Mouse (Mus musculus) small intestine, adult 2 months (tissue): ENCODE measurements around the gene Erp27. TPM values are rescaled to one million over a fixed set of nuclear protein-coding genes. Genes with fewer than 3 reads are reported as not detected.

Experiments
- H3K27ac ChIP-seq: fragments of 200-500 bp; 2 replicates; pipeline ENCODE4 v1.5.1; 2012; ENCODE audit warnings: low read depth, low read length, control low read depth, inconsistent platforms; ENCODE audit not compliant: insufficient read depth
- H3K27me3 ChIP-seq: fragments of 200-500 bp; 2 replicates; pipeline ENCODE4 v1.6.1; 2012; ENCODE audit warnings: mild to moderate bottlenecking, moderate library complexity, low read length, inconsistent platforms; ENCODE audit not compliant: control insufficient read depth, insufficient read depth
- H3K36me3 ChIP-seq: fragments of 200-500 bp; 2 replicates; pipeline ENCODE4 v1.6.1; 2012; ENCODE audit warnings: mild to moderate bottlenecking, low read length, control low read depth, inconsistent platforms; ENCODE audit not compliant: control insufficient read depth, insufficient read depth
- H3K4me1 ChIP-seq: fragments of 200-500 bp; 2 replicates; pipeline ENCODE4 v1.6.1; 2012; ENCODE audit warnings: low read length, inconsistent platforms, mixed read lengths; ENCODE audit not compliant: control insufficient read depth, insufficient read depth, insufficient read length
- H3K4me3 ChIP-seq: fragments of 200-500 bp; 2 replicates; pipeline ENCODE4 v1.5.1; 2012; ENCODE audit warnings: low read depth, mild to moderate bottlenecking, control low read depth, inconsistent platforms, low read length, moderate library complexity
- CTCF ChIP-seq: fragments of 200-500 bp; IDR thresholded peaks from 2 replicates; pipeline ENCODE4 v1.5.1; 2012; ENCODE audit warnings: low read depth, mild to moderate bottlenecking, control low read depth, inconsistent platforms, low read length, moderate library complexity, mixed read lengths; ENCODE audit not compliant: insufficient replicate concordance, insufficient read length; ENCODE audit errors: extremely low read depth
- POLR2A ChIP-seq: fragments of 200-500 bp; IDR thresholded peaks from 2 replicates; pipeline ENCODE4 v1.6.1; 2012; ENCODE audit warnings: low read depth, mild to moderate bottlenecking, control low read depth, inconsistent platforms, low read length, moderate library complexity
- WGBS: fragments of 180-500 bp; shearing (Covaris S2); methylation state at CpG from one replicate; pipeline ENCODE4 v1.1.7; 2018; 5-methylcytosine and 5-hydroxymethylcytosine counted together
- polyA plus RNA-seq: library from polyadenylated mRNA; depleted of rRNA; stranded (reverse); fragments of >200 nt; gene quantifications from 2 replicates; pipeline ENCODE4 v1.2.3, GENCODE M21; 2012

Gene Erp27
- polyA plus RNA-seq, 1 experiment: 0.28 TPM

DNA sequence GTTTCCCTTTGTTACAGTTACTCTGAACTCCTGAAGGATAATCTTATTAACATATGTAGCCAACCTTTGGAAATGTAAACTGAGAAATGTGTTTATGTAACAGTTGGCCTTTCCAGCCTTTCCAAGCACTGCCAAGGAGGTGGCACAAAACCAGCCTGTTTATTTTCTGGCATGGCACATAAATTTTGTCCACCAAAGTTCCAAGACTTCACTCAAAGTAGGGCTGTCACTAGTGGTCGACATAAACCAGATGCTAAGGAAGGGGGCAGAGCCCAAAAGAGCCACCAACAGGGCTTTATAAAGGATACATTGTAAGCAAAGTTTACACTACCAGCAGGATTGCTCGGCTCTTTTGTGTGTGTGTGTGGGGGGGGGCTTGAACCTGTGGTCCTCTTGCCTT is 4.1 kb downstream of the Erp27 start:
- no peaks in the 10 kb centered on the region for H3K36me3 ChIP-seq
- no peaks in the 10 kb centered on the region for H3K27me3 ChIP-seq
- WGBS: 48% methylated on average over 2 of the region's 2 CpGs
- H3K27ac ChIP-seq: no peak overlapping the region
- no peak overlapping the region for H3K4me3 ChIP-seq
- TF ChIP-seq CTCF (no peak), POLR2A (no peak)
- peaks cover 3% of the 10 kb centered on the region; the same call in 1 of the 2 replicates for H3K4me1 ChIP-seq

DNA sequence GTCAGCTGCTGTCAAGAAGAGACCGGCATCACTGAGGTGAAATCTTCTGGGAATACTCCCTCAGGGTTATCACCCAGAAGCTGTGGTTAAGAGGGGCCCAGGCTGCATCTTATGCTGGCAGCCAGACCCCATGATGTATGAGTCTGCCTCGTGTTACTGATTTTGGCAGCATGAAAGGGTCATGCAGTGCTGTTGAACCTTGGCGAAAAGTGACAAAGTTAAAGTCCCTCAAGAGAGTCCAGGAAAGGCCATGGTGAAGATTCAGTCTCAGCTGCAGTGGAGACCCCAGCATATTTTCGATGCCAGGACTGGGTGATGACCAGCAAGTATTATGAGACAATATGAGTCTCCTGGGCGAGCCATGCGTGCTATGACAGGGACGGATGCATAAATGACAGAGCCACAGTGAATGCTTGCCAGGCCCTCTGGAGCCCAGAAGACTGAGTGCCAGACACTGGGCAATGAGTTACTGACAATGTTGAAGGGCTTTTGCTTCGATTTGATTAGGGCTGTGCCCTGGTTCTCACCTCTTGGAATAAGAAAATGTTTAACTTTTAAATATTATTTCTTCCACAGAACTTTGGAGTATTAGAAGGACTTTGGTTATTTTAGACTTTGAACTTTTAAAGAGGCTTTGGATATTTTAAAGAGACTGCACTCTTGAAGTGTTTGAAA is 6.1 kb downstream of the Erp27 start:
- TF ChIP-seq CTCF (no peak), POLR2A (no peak)
- Histone ChIP-seq H3K36me3 (no peaks in the 10 kb centered on the region), H3K27ac (no peak overlapping the region), H3K4me3 (no peak overlapping the region), H3K27me3 (no peaks in the 10 kb centered on the region), H3K4me1 (peaks cover 3% of the 10 kb centered on the region; the same call in 1 of the 2 replicates)
- 82% methylated on average over 8 of the region's 8 CpGs for WGBS

DNA sequence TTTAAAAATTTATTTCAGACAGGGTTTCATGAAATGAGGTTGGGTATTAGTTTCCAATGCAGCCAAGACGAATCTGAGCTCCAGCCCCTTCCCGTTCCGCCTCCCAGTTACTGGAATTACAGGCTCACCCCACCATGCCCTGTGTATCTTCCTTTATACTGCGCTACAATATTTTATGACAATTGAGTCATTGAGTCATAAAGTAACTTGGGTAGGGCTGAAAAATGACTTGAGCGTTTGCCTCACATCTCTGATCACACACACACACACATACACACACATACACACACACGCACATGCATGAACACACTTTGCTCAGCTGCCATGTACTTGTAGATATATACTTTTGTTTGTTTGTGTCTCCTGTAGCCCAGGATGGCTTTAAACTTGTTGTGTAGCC is 7.7 kb downstream of the Erp27 start:
- Histone ChIP-seq H3K27ac (no peak overlapping the region), H3K36me3 (no peaks in the 10 kb centered on the region), H3K4me3 (no peak overlapping the region), H3K27me3 (no peaks in the 10 kb centered on the region), H3K4me1 (peaks cover 3% of the 10 kb centered on the region; the same call in 1 of the 2 replicates)
- TF ChIP-seq POLR2A (no peak), CTCF (no peak)
- WGBS: 45% methylated on average over 6 of the region's 6 CpGs

DNA sequence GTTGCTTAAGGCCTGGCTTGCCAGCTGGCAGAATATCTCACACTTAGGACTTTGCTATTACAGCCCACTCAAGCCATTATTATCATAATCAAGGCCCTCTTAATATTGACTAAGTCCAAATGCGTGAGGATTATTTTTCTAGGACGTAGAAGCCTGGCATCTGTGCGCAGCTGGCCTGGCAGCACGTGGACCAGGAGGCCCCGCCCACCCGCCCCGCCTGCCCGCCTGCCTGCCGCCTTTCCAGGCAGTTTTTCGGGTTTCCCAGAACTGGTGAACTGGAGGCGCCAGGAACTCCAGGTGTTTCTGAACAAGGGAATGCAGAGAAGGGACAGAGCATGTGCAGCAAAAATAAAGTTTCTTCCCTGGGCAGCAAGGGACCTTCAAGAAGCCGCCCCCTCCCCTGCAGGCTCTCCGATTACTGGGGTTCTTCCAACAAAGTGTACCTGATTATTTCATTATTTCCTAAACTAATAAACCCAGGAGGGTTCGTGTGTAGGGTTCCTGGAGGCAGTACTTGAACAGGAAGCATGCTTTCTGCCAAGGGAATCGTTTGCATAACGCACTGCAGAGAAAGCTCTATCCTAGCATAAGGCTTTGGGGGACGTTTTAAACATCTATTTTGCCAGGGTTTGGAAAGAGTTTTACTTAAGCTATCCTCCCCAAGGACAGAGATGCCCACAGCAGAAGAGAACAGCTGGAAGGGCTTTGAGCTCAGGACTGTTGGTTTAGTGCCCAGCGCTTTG is 8.4 kb downstream of the Erp27 start:
- 14% methylated on average over 18 of the region's 18 CpGs for WGBS
- H3K36me3 ChIP-seq: no peaks in the 10 kb centered on the region
- H3K4me3 ChIP-seq: peak overlapping the region; percentile 48
- TF ChIP-seq POLR2A (no peak), CTCF (no peak)
- no peaks in the 10 kb centered on the region for H3K27me3 ChIP-seq
- peaks cover 3% of the 10 kb centered on the region; the same call in 1 of the 2 replicates for H3K4me1 ChIP-seq
- H3K27ac ChIP-seq: peak overlapping the region; percentile 3; the same call in 1 of the 2 replicates

DNA sequence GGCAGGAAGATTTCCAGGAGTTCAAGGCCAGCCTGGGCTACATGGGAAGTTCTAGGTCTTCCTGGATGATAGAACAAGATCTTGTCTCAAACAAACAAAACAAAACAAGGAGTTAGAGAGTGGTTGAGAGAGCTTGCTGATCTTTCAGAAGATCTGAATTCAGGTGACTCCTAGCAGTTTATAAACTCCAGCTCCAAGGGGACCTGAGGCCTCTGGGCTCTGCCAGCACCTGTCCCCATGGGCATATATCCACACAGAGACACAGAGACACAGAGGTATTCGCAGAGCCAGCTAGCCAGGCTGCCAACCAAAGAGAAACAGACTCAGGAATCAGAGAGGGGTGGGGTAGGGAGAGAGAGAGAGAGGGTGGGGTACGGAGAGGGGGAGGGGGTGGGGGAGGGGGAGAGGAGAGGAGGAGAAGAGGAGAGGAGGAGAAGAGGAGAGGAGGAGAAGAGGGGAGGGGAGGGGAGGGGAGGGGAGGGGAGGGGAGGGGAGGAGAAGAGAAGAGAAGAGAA is 9.2 kb downstream of the Erp27 start:
- Histone ChIP-seq H3K27me3 (no peaks in the 10 kb centered on the region), H3K4me3 (no peak overlapping the region), H3K27ac (no peak overlapping the region), H3K4me1 (peaks cover 3% of the 10 kb centered on the region; the same call in 1 of the 2 replicates), H3K36me3 (no peaks in the 10 kb centered on the region)
- TF ChIP-seq CTCF (no peak), POLR2A (no peak)
- 50% methylated on average over 1 of the region's 2 CpGs for WGBS

DNA sequence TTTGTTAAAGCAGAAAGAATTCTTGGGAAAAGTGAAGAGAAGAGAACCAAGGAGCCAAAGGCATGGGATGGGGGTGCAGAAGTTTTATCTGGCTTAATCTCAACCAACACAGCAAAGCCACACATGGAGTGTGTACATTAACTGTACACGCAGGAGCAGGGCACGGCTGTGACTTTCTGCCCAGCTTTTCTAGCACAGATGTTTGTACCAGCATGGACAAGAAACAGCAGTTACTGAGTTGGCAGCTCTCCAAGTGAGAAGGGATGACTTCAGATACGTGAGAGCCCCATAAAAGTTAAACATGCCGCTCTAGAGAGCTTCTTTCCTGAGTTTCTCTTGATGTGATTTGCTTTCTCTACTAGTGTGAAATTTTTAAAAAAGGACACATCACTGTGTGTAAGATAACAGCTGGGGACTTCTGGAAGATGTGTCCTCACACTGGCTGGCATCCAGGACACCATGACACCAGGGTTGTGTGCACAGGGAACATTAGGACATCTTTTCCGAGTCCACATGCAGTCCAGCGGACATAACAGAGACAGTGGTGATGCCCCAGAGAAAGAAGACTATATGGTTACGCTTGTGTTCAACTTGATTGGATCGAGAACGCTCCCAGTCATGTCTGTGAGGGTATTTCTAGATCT is 11.6 kb downstream of the Erp27 start:
- Histone ChIP-seq H3K27ac (no peak overlapping the region), H3K4me3 (no peak overlapping the region), H3K27me3 (no peaks in the 10 kb centered on the region), H3K4me1 (peaks cover 8% of the 10 kb centered on the region), H3K36me3 (no peaks in the 10 kb centered on the region)
- TF ChIP-seq POLR2A: no peak
- TF ChIP-seq CTCF: no peak
- WGBS: 50% methylated on average over 9 of the region's 9 CpGs

DNA sequence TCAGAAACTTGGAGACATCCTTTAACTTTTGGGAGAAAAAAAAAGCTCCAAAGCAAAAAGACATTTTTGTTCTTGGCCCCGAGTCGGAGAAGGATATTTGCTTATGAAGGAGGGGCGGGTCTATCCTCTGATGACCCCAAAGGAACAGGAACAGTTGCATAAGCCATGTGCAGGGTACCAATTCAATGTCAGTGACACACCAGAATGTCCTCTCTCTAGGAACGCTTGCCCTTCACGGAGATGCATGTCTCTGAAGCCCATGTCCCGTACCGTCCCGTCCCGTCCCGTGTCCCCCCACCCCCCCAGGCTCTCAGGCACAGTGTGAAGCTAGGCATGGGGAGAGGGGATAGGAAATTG is 15.1 kb downstream of the Erp27 start:
- Histone ChIP-seq H3K27ac (peak overlapping the region; percentile 74), H3K36me3 (no peaks in the 10 kb centered on the region), H3K4me3 (no peak overlapping the region), H3K4me1 (peaks cover 5% of the 10 kb centered on the region), H3K27me3 (no peaks in the 10 kb centered on the region)
- WGBS: 42% methylated on average over 10 of the region's 10 CpGs
- TF ChIP-seq POLR2A: no peak
- TF ChIP-seq CTCF: no peak
